Mouse (Mus musculus): ENCODE measurements around the gene Clspn.

DNA sequence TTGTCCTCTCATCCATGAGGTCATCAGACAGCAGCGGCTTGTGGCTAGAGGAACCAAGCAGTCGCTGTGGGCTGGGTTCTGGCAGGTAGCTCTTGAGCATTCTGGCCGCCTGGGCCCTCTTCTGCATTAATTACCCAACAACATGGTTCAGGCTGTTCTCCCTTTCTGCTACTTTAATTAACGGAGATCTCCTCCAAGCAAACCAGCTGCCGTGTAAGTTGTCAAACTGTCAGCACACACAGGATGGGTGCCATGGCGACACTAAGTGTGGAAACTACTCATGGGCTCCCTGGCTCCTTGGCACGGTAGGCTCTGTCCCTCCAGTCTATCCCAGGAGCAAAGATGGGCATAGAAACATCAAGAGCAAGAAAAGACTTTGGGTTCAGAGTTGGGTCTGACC lies 82.6 kb downstream of the Clspn start:
- TF ChIP-seq CTCF (IDR thresholded peaks at IDR 0.05; ENCODE audit: low read depth, low read length) (no peak), POLR2A (IDR thresholded peaks at IDR 0.05; ENCODE audit: extremely low read depth, insufficient read depth, low read length) (no peak)

Data from liver, adult 2 months (tissue).